Mouse (Mus musculus) lung, embryonic 14.5 days (tissue): ENCODE data around the gene Pak1. TPM values are rescaled to one million over a fixed set of nuclear protein-coding genes. Genes with fewer than 3 reads are reported as not detected.

ENCODE experiments used
- ATAC-seq: fragments of 200-750 bp; cut with Nextera tagmentation; 2 replicates; pipeline ENCODE4 v1.8.0; 2017; ENCODE audit warnings: mild to moderate bottlenecking, moderate TSS enrichment, moderate library complexity; ENCODE audit not compliant: insufficient read depth
- DNase-seq: peaks from one replicate; pipeline ENCODE4 v3.0.0-alpha.2; 2015
- H3K27ac ChIP-seq: fragments of 300-500 bp; sonication (generic); 2 replicates; pipeline ENCODE4 v1.5.1; 2014; ENCODE audit warnings: low read depth, mild to moderate bottlenecking, moderate library complexity
- H3K27me3 ChIP-seq: fragments of 300-500 bp; sonication (generic); 2 replicates; pipeline ENCODE4 v1.6.1; 2014; ENCODE audit warnings: low read length, control low read depth; ENCODE audit not compliant: insufficient read depth
- H3K36me3 ChIP-seq: fragments of 300-500 bp; sonication (generic); 2 replicates; pipeline ENCODE4 v1.6.1; 2014; ENCODE audit warnings: control low read depth; ENCODE audit not compliant: insufficient read depth
- H3K4me1 ChIP-seq: fragments of 300-500 bp; sonication (generic); 2 replicates; pipeline ENCODE4 v1.6.1; 2014; ENCODE audit warnings: antibody characterized with exemption, control low read depth; ENCODE audit not compliant: insufficient read depth
- H3K4me2 ChIP-seq: fragments of 300-500 bp; sonication (generic); 2 replicates; pipeline ENCODE4 v1.6.1; 2014; ENCODE audit warnings: mild to moderate bottlenecking
- H3K4me3 ChIP-seq: fragments of 300-500 bp; sonication (generic); 2 replicates; pipeline ENCODE4 v1.5.1; 2014; ENCODE audit warnings: low read depth, low read length
- H3K9ac ChIP-seq: fragments of 300-500 bp; sonication (generic); 2 replicates; pipeline ENCODE4 v1.6.1; 2014
- H3K9me3 ChIP-seq: fragments of 300-500 bp; sonication (generic); 2 replicates; pipeline ENCODE4 v1.6.1; 2016; ENCODE audit warnings: low read depth, low read length, control low read depth
- CTCF ChIP-seq: IDR thresholded peaks from 2 replicates; pipeline ENCODE4 v1.5.1; 2016; ENCODE audit warnings: antibody characterized with exemption, low read depth
- WGBS: fragments of 180-500 bp; shearing (Covaris S2); extraction: QIAGEN DNeasy Blood & Tissue Kit; methylation state at CpG from one replicate; pipeline ENCODE4 v1.1.7; 2014; 5-methylcytosine and 5-hydroxymethylcytosine counted together
- polyA plus RNA-seq: library from polyadenylated mRNA; unstranded; fragments of >200 nt; fragmentation: Nextera tagmentation; extraction: Ambion mirVana; gene quantifications from 2 replicates; pipeline ENCODE4 v1.2.1, GENCODE M21; 2014

The Pak1 gene
- polyA plus RNA-seq, 1 experiment from 2014 or later = 19.2 TPM

DNA sequence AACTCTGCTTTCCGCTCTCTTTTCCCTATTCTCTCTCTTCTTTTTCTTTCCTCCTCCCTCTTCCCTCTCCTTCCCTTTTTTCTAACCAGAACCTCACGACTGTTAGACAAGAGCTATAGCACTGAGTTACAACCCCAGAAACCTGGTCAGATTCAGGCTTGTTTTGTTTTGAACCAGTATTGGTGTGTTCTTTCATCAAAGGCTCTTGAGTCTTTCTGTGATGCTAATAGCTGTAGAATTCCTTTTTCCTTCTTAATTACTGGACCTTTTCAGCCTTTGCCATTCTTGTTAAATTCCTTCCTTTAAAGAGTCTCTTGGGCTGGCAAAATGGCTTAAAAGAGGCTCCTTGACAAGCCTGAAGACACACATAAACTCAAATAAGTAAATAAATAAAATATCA is 14.8 kb downstream of the Pak1 start:
- Histone ChIP-seq H3K9me3 (no peaks in the 10 kb centered on the region), H3K9ac (no peak overlapping the region), H3K4me2 (no peak overlapping the region), H3K36me3 (no peaks in the 10 kb centered on the region), H3K27ac (no peak overlapping the region), H3K4me1 (no peaks in the 10 kb centered on the region), H3K4me3 (no peak overlapping the region), H3K27me3 (no peaks in the 10 kb centered on the region)
- no peak for DNase-seq
- no peak for TF ChIP-seq CTCF
- WGBS = 83% methylated on average over 2 of the region's 2 CpGs
- no peak for ATAC-seq

DNA sequence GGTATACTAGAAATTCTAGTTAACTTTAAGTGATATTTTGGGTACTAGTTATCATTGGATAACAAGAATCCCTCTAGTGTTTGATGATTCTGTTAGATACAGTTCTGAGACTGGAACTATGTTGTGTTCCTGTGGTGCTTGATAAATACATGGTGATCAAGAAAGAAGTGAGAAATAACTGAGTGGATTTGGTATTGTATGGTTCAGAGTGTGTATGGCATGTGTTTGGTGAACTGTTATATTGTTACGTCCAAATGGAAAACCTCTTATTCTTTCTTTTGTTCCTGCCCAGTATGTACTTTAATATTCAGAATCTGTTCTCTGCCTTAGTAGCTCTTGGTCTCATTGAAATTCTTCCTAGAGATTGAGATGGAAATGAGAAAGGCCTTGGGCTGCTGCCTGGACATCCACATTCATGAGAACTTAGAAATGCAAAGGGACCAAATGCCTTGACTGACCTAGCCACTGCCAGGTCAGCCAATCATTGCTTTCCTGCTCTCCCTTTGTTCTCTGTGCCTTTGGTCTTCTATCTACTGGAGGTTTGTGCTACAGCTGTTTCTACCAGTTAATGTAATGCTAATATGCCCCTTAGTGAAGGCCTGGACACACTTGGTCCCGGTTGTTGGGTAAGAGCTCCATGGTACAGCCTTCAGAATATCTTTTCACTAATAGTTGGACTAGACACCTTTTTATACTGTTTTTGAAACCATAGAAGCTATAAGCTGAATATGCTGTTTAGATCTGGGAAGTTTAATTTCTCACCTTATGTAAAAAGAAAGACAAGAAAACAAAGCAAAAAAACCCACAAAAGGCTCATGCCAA is 16.1 kb downstream of the Pak1 start:
- no peak overlapping the region for H3K27ac ChIP-seq
- DNase-seq (no peak), ATAC-seq (no peak)
- no peak overlapping the region for H3K9ac ChIP-seq
- WGBS = 67% methylated on average over 2 of the region's 2 CpGs
- H3K4me2 ChIP-seq = no peak overlapping the region
- H3K4me1 ChIP-seq = no peaks in the 10 kb centered on the region
- no peaks in the 10 kb centered on the region for H3K9me3 ChIP-seq
- no peaks in the 10 kb centered on the region for H3K36me3 ChIP-seq
- H3K4me3 ChIP-seq = no peak overlapping the region
- H3K27me3 ChIP-seq = no peaks in the 10 kb centered on the region
- no peak for TF ChIP-seq CTCF

DNA sequence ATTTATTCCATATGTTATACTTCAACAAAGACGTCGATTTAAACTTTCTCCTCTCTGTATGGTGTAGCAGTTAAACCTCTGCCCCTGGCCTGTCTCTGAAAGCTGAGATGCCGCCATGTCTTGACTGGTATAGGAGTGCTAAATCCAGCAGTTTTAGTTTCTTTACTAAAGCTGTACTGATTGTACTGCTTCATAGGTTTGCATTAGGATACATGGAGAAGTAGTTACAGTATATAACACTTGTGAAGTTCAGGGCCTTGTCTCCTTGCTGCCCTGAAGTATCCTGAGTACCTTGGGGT is 16.7 kb downstream of the Pak1 start:
- Histone ChIP-seq H3K4me2 (no peak overlapping the region), H3K27ac (no peak overlapping the region), H3K9ac (no peak overlapping the region), H3K4me1 (no peaks in the 10 kb centered on the region), H3K36me3 (no peaks in the 10 kb centered on the region), H3K9me3 (no peaks in the 10 kb centered on the region), H3K4me3 (no peak overlapping the region), H3K27me3 (no peaks in the 10 kb centered on the region)
- 68% methylated on average over 3 of the region's 3 CpGs for WGBS
- no peak for TF ChIP-seq CTCF
- no peak for ATAC-seq
- no peak for DNase-seq

DNA sequence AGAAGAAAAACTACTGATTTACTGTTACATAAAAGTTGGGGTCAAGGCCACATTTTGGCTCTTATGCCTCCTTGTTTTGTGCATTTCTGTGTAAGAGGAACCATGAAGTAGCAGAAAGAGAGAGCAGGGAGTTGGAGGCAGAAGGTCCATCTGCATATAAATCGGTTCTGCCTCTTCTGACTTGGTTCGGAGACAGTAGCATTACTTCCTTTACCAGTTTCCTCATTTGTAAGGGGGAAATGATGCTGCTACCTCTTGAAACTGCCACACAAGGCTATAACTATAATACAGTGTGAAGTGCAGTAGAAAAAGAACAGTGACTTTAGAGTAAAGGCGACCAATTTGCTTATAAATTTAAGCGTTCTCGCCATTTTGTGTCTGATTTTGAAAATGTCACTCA is 21.0 kb downstream of the Pak1 start:
- Histone ChIP-seq H3K27me3 (no peaks in the 10 kb centered on the region), H3K4me1 (no peaks in the 10 kb centered on the region), H3K36me3 (no peaks in the 10 kb centered on the region), H3K4me2 (no peak overlapping the region), H3K9ac (no peak overlapping the region), H3K4me3 (no peak overlapping the region), H3K9me3 (no peaks in the 10 kb centered on the region), H3K27ac (no peak overlapping the region)
- no peak for TF ChIP-seq CTCF
- 82% methylated on average over 5 of the region's 5 CpGs for WGBS
- DNase-seq = no peak
- no peak for ATAC-seq

DNA sequence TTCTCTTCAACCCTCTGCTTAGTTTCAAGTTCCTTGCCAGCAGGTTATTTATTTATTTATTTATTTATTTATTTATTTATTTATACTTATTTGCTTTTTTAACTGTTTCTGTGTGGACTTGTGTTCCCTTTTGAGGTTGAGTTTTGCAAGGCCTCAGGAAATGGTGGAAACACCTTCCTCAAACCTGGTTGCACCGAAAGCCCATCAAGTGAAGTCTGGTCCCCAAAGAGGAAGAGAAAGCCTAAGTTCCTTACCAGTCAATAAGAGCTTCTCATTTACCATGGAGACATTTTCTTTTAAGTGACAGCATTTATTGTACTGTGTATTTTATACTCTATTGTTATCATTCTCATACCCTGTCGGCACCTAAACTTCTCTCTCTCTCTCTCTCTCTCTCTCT is 33.5 kb downstream of the Pak1 start:
- Histone ChIP-seq H3K27me3 (no peaks in the 10 kb centered on the region), H3K4me1 (no peaks in the 10 kb centered on the region), H3K9me3 (no peaks in the 10 kb centered on the region), H3K4me3 (no peak overlapping the region), H3K36me3 (no peaks in the 10 kb centered on the region), H3K4me2 (no peak overlapping the region), H3K9ac (no peak overlapping the region), H3K27ac (no peak overlapping the region)
- DNase-seq (no peak), ATAC-seq (no peak)
- WGBS = 89% methylated on average over 2 of the region's 2 CpGs
- no peak for TF ChIP-seq CTCF

DNA sequence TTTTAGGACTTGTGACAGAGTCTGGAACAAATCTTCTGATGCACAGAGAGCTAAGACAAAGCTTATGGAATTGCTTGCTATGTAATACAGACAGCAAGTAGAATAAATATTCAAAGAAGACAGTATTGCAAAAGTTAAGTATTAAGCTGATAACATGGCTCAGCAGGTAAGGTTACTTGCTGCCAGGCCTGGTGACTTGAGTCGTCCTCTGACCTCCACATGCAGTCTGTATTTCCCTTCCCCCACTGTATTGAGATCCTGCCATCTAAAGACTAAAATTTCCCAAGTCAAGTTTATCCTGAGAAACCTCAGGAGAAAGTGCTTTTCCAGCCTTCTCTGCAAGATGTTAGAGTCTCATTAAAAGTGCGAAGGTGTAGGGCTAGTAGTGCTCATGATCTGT is 40.8 kb downstream of the Pak1 start:
- Histone ChIP-seq H3K27me3 (no peaks in the 10 kb centered on the region), H3K36me3 (no peaks in the 10 kb centered on the region), H3K9ac (no peak overlapping the region), H3K9me3 (no peaks in the 10 kb centered on the region), H3K4me3 (no peak overlapping the region), H3K4me1 (no peaks in the 10 kb centered on the region), H3K4me2 (no peak overlapping the region), H3K27ac (no peak overlapping the region)
- TF ChIP-seq CTCF = no peak
- WGBS = 70% methylated on average over 2 of the region's 2 CpGs
- ATAC-seq (no peak), DNase-seq (no peak)

DNA sequence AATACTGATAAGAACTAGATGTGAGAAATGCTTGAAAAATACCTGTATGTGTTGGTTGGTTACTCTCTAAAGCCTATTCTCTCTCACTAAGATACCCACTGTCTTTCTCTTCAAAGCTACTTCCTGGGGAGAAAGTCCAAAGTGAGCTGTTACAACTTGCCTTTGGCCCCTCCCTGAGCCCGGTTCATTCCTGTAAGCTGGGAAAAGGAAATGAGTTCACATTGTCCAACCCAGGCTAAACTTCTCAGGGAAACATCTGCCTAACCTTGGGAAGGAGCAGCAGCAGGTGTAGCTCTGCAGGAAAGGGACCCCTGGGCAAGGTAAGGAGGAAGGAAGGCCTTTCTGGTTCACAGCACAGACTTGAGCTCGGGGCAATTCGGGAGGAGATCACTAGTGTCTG is 42.4 kb downstream of the Pak1 start:
- no peak for ATAC-seq
- H3K36me3 ChIP-seq = no peaks in the 10 kb centered on the region
- DNase-seq = no peak
- H3K27me3 ChIP-seq = no peaks in the 10 kb centered on the region
- TF ChIP-seq CTCF = no peak
- no peak overlapping the region for H3K27ac ChIP-seq
- no peaks in the 10 kb centered on the region for H3K9me3 ChIP-seq
- no peaks in the 10 kb centered on the region for H3K4me1 ChIP-seq
- 65% methylated on average over 3 of the region's 3 CpGs for WGBS
- no peak overlapping the region for H3K4me2 ChIP-seq
- H3K4me3 ChIP-seq = no peak overlapping the region
- H3K9ac ChIP-seq = no peak overlapping the region
